Mouse (Mus musculus) midbrain, postnatal 0 days (tissue): ENCODE measurements at regions not wholly inside any gene's neighbourhood (a gene's known extent, or its start where the extent isn't known, plus 50 kb on each side); places are given as distances from the start of the nearest gene placed in this dataset.

Experiments
- ATAC-seq: fragments of 200-750 bp; cut with Nextera tagmentation; 2 replicates; pipeline ENCODE4 v1.8.0; 2017; ENCODE audit warnings: moderate number of reproducible peaks, mild to moderate bottlenecking, moderate TSS enrichment, moderate library complexity; ENCODE audit not compliant: low FRiP score
- DNase-seq: peaks from one replicate; pipeline ENCODE4 v3.0.0-alpha.2; 2015; ENCODE audit warnings: low spot score
- H3K27ac ChIP-seq: fragments of 300-500 bp; sonication (generic); 2 replicates; pipeline ENCODE4 v1.5.1; 2014; ENCODE audit warnings: low read depth, mild to moderate bottlenecking, low read length, mixed read lengths
- H3K27me3 ChIP-seq: fragments of 300-500 bp; sonication (generic); 2 replicates; pipeline ENCODE4 v1.6.1; 2014; ENCODE audit warnings: low read length, control low read depth, mixed read lengths; ENCODE audit not compliant: insufficient read depth
- H3K36me3 ChIP-seq: fragments of 300-500 bp; sonication (generic); 2 replicates; pipeline ENCODE4 v1.6.1; 2014; ENCODE audit warnings: low read length, control low read depth, mixed read lengths; ENCODE audit not compliant: insufficient read depth
- H3K4me1 ChIP-seq: fragments of 300-500 bp; sonication (generic); 2 replicates; pipeline ENCODE4 v1.6.1; 2014; ENCODE audit warnings: mild to moderate bottlenecking, control low read depth, antibody characterized with exemption, low read length, mixed read lengths; ENCODE audit not compliant: insufficient read depth
- H3K4me2 ChIP-seq: fragments of 300-500 bp; sonication (generic); 2 replicates; pipeline ENCODE4 v1.6.1; 2014; ENCODE audit warnings: low read depth, mild to moderate bottlenecking, low read length, mixed read lengths; ENCODE audit not compliant: poor library complexity, severe bottlenecking
- H3K4me3 ChIP-seq: fragments of 300-500 bp; sonication (generic); 2 replicates; pipeline ENCODE4 v1.5.1; 2014; ENCODE audit warnings: low read depth, mild to moderate bottlenecking, low read length, moderate library complexity
- H3K9ac ChIP-seq: fragments of 300-500 bp; sonication (generic); replicated peaks from 2 replicates; pipeline ENCODE4 v1.6.1; 2014; ENCODE audit warnings: mild to moderate bottlenecking, low read length, moderate library complexity, mixed read lengths; ENCODE audit not compliant: poor library complexity, severe bottlenecking
- H3K9me3 ChIP-seq: fragments of 300-500 bp; sonication (generic); 2 replicates; pipeline ENCODE4 v1.6.1; 2016; ENCODE audit warnings: low read length, control low read depth
- CTCF ChIP-seq: IDR thresholded peaks from 2 replicates; pipeline ENCODE4 v1.5.1; 2016; ENCODE audit warnings: antibody characterized with exemption, mild to moderate bottlenecking
- WGBS: fragments of 180-500 bp; shearing (Covaris S2); extraction: QIAGEN DNeasy Blood & Tissue Kit; methylation state at CpG from one replicate; pipeline ENCODE4 v1.1.7; 2014; 5-methylcytosine and 5-hydroxymethylcytosine counted together

GRCm38 (mm10) chr1:193966652-193967555 lies 596.8 kb upstream of the Camk1g start:
- Histone ChIP-seq H3K27ac (no peak overlapping the region), H3K27me3 (no peaks in the 10 kb centered on the region), H3K36me3 (no peaks in the 10 kb centered on the region), H3K4me2 (no peak overlapping the region), H3K4me3 (no peak overlapping the region), H3K9me3 (no peaks in the 10 kb centered on the region), H3K4me1 (no peaks in the 10 kb centered on the region), H3K9ac (no peak overlapping the region)
- ATAC-seq (no peak), DNase-seq (no peak)
- no peak for TF ChIP-seq CTCF
- 79% methylated on average over 1 of the region's 1 CpGs for WGBS

DNA sequence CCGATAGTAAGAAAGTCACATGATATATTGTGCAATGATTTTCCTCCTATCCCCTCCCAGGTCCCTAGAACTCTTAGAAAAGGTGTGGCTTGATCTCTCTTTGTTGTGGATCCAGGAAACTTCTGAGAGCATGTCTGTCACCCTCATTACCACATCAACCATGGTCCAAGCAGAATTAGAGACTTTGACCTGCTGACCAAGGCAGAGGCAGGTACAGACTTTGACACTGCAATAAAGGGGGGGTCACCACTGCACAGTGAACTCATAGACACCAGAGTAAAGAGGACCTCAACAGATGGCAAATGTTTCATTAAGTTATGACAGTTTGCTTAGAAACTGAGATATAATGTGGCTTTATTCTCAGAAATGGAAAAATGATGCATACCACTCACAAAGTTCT lies 595.2 kb upstream of the Camk1g start:
- WGBS, result 100% methylated on average over 1 of the region's 1 CpGs
- DNase-seq (no peak), ATAC-seq (no peak)
- no peak for TF ChIP-seq CTCF
- H3K4me1 ChIP-seq, result no peaks in the 10 kb centered on the region
- H3K4me3 ChIP-seq, result no peak overlapping the region
- H3K36me3 ChIP-seq, result no peaks in the 10 kb centered on the region
- H3K4me2 ChIP-seq, result no peak overlapping the region
- no peaks in the 10 kb centered on the region for H3K27me3 ChIP-seq
- H3K9me3 ChIP-seq, result no peaks in the 10 kb centered on the region
- H3K27ac ChIP-seq, result no peak overlapping the region
- H3K9ac ChIP-seq, result no peak overlapping the region

GRCm38 (mm10) chr1:193951936-193952335 lies 581.8 kb upstream of the Camk1g start:
- Histone ChIP-seq H3K36me3 (no peaks in the 10 kb centered on the region), H3K4me3 (no peak overlapping the region), H3K9me3 (no peaks in the 10 kb centered on the region), H3K9ac (no peak overlapping the region), H3K27me3 (no peaks in the 10 kb centered on the region), H3K4me1 (no peaks in the 10 kb centered on the region), H3K27ac (no peak overlapping the region), H3K4me2 (no peak overlapping the region)
- no peak for ATAC-seq
- DNase-seq, result peak; percentile 62
- no peak for TF ChIP-seq CTCF

DNA sequence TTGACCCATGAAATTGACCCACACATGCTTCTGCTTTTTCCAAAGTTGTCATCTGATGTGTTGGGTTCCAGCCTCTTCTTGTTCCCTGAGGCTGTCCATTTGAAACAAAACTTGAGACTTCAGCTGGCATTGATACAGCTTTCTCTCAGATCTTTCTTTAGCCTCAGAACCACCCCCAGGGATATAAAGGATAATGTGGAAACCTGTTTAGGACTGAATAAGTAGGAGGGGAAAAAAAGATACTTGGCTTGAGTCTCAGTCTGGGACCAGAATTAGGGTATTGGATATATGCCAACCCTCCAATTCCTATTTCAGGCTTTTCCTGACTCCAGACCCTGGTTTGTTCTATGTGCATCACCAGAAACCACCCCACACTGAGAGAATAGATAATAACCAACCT lies 579.7 kb upstream of the Camk1g start:
- no peak overlapping the region for H3K9ac ChIP-seq
- H3K27me3 ChIP-seq, result no peaks in the 10 kb centered on the region
- H3K27ac ChIP-seq, result no peak overlapping the region
- TF ChIP-seq CTCF, result no peak
- ATAC-seq, result no peak
- H3K36me3 ChIP-seq, result no peaks in the 10 kb centered on the region
- no peaks in the 10 kb centered on the region for H3K9me3 ChIP-seq
- no peak overlapping the region for H3K4me2 ChIP-seq
- H3K4me1 ChIP-seq, result no peaks in the 10 kb centered on the region
- H3K4me3 ChIP-seq, result no peak overlapping the region
- peak; percentile 20 for DNase-seq

- WGBS, result 70% methylated on average over 6 of the region's 6 CpGs
- Histone ChIP-seq H3K27me3 (no peaks in the 10 kb centered on the region), H3K9ac (no peak overlapping the region), H3K36me3 (no peaks in the 10 kb centered on the region), H3K4me1 (no peaks in the 10 kb centered on the region), H3K4me2 (no peak overlapping the region), H3K4me3 (no peak overlapping the region), H3K9me3 (no peaks in the 10 kb centered on the region), H3K27ac (no peak overlapping the region)
- TF ChIP-seq CTCF, result no peak
- no peak for DNase-seq
- ATAC-seq, result no peak
Measured at GRCm38 (mm10) chr1:193946953-193947586, 577.0 kb upstream of the Camk1g start.

DNA sequence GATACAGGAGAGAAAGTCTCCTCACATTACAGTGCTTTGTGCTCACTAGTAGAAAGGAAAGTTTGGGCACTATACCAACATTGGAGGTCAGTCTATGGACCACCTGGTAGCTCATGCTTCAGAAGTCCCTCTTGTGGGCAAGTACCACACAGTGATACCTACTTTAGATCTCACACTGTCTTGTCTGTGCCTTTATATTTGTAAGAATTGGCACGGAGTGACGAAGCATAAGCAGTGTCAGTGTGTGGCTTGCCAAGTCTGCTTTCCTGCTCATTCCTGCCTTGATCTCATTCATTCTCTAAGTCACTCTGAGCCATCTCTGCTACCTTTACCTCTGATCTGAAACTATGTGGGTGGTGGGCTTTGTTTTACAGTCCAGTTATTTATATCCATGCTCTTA lies 565.9 kb upstream of the Camk1g start:
- no peaks in the 10 kb centered on the region for H3K36me3 ChIP-seq
- no peak for ATAC-seq
- 69% methylated on average over 2 of the region's 2 CpGs for WGBS

More for the DNA sequence above, 565.9 kb upstream of the Camk1g start:
- Histone ChIP-seq H3K9ac (no peak overlapping the region), H3K27ac (no peak overlapping the region), H3K4me1 (no peaks in the 10 kb centered on the region), H3K4me2 (no peak overlapping the region), H3K4me3 (no peak overlapping the region), H3K27me3 (no peaks in the 10 kb centered on the region), H3K9me3 (no peaks in the 10 kb centered on the region)
- no peak for TF ChIP-seq CTCF
- DNase-seq, result no peak
